23 mouse cellular contexts compared by ENCODE assay signal in the genomic region with DNA sequence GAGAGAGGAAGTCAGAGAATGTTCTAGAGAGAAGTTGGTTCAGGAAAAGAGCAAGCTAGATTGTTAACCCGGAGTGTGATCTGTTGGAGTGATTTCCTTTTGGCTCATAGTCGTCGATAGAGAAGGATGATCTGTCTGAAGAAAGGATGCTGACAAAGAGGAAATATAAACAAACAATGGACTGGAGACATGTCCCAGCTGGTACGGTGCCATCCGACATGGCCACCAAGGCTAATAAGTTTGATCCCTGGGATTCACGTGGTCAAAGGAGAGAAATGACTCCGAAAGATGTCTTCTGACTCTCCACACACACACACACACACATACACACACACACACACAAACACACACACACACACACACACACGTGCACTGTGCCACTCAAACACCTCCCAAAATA.
A peak's percentile ranks its signal among the peaks of the same experiment; 100 is the strongest.
DNase-seq lines count a peak whose midpoint lies in the region; ATAC-seq and TF ChIP-seq lines count a peak whose summit lies in the region.
"Had no signal": no experiment of that assay in that cellular context is flagged by ENCODE, and none has a peak within 500 bp of the region (broad histone marks: within the 10 kb centered on the region; RNA-seq: fewer than 3 reads in every experiment).

No protein-coding gene starts in this region.

- TF ChIP-seq POLR2A in lung, adult 2 months (IDR thresholded peaks at IDR 0.05; ENCODE audit: borderline replicate concordance, extremely low read depth, low read depth, low read length) = no peak

- TF ChIP-seq CTCF in lung, embryonic 14.5 days (IDR thresholded peaks at IDR 0.05; ENCODE audit: low read depth) = no peak
- TF ChIP-seq CTCF in lung, adult 2 months (IDR thresholded peaks at IDR 0.05; ENCODE audit: insufficient read depth, low read length) = no peak
- no peak for TF ChIP-seq CTCF in lung, postnatal 0 days (IDR thresholded peaks at IDR 0.05)

- no peak overlapping the region for H3K27ac ChIP-seq in lung, embryonic 14.5 days (ENCODE audit: low read depth)
- no peak overlapping the region for H3K27ac ChIP-seq in lung, embryonic 16.5 days (ENCODE audit: low read length)
- H3K27ac ChIP-seq in lung, postnatal 0 days (ENCODE audit: low read length) = no peak overlapping the region
- H3K27ac ChIP-seq: embryonic facial prominence, embryonic 13.5 days; embryonic facial prominence, embryonic 15.5 days; forebrain, embryonic 10.5 days; forebrain, embryonic 12.5 days had no signal

- no peaks in the 10 kb centered on the region for H3K9me3 ChIP-seq in lung, embryonic 14.5 days (ENCODE audit: low read depth, low read length)
- H3K9me3 ChIP-seq in lung, embryonic 16.5 days (ENCODE audit: control insufficient read depth, low read length) = 0 out of 2 replicates have a peak, but pooled peaks cover 2% of the 10 kb centered on the region
- no peaks in the 10 kb centered on the region for H3K9me3 ChIP-seq in lung, postnatal 0 days (ENCODE audit: low read length)
- H3K9me3 ChIP-seq: embryonic facial prominence, embryonic 13.5 days; embryonic facial prominence, embryonic 15.5 days; forebrain, embryonic 10.5 days; forebrain, embryonic 12.5 days had no signal

- no peak for TF ChIP-seq EP300 in lung, postnatal 0 days (IDR thresholded peaks at IDR 0.05)

- H3K4me1 ChIP-seq in lung, embryonic 14.5 days (ENCODE audit: insufficient read depth) = no peaks in the 10 kb centered on the region
- peaks cover 4% of the 10 kb centered on the region; the same call in 1 of the 2 replicates for H3K4me1 ChIP-seq in lung, embryonic 16.5 days (replicated peaks; ENCODE audit: control insufficient read depth, insufficient read depth, low read length)
- H3K4me1 ChIP-seq in lung, adult 2 months (ENCODE audit: control insufficient read depth, insufficient read depth, low read length) = peaks cover 9% of the 10 kb centered on the region
- no peaks in the 10 kb centered on the region; the same call in 1 of the 2 replicates for H3K4me1 ChIP-seq in lung, postnatal 0 days (ENCODE audit: insufficient read depth, low read depth, low read length)
- H3K4me1 ChIP-seq: embryonic facial prominence, embryonic 13.5 days; embryonic facial prominence, embryonic 15.5 days; forebrain, embryonic 10.5 days; forebrain, embryonic 12.5 days had no signal

- H3K9ac ChIP-seq in lung, embryonic 14.5 days = no peak overlapping the region
- H3K9ac ChIP-seq in lung, embryonic 16.5 days (ENCODE audit: low read length) = no peak overlapping the region
- H3K9ac ChIP-seq in lung, postnatal 0 days (replicated peaks; ENCODE audit: low read depth) = no peak overlapping the region
- H3K9ac ChIP-seq: embryonic facial prominence, embryonic 13.5 days; embryonic facial prominence, embryonic 15.5 days; forebrain, embryonic 12.5 days had no signal

- WGBS in lung, embryonic 14.5 days = 42% methylated on average over 8 of the region's 8 CpGs
- 47% methylated on average over 8 of the region's 8 CpGs for WGBS in lung, embryonic 16.5 days
- WGBS in lung, adult 2 months = 43% methylated on average over 8 of the region's 8 CpGs
- WGBS in lung, postnatal 0 days = 41% methylated on average over 8 of the region's 8 CpGs

- ATAC-seq in lung, embryonic 14.5 days (ENCODE audit: insufficient read depth) = no peak
- peak; percentile 43; the same call in 1 of the 2 replicates for ATAC-seq in lung, embryonic 16.5 days (ENCODE audit: low read depth)
- no peak for ATAC-seq in lung, postnatal 0 days
- ATAC-seq: forebrain, embryonic 14.5 days had no signal

- peak; percentile 57 for DNase-seq in lung, embryonic 14.5 days
- no peak for DNase-seq in lung, adult 18-20 months
- no peak for DNase-seq in lung, adult 2 months
- DNase-seq in lung, postnatal 36 days = peak; percentile 33
- no peak for DNase-seq in lung, postnatal 0 days (ENCODE audit: low spot score)
- DNase-seq in urinary bladder, postnatal 4 days (ENCODE audit: low spot score in 2 of 2) = no peak
- DNase-seq: adrenal gland, adult 2 months; adrenal gland, postnatal 10 days; adrenal gland, postnatal 25 days; cerebellum, adult 11 months; cerebellum, adult 18-20 months; cerebellum, adult 8-10 months; cerebellum, adult 9-11 months; cerebellum, postnatal 14 days; cerebellum, postnatal 36 days; embryo, embryonic 11 days had no signal

- no peaks in the 10 kb centered on the region for H3K27me3 ChIP-seq in lung, embryonic 14.5 days (ENCODE audit: insufficient read depth, low read length)
- no peaks in the 10 kb centered on the region for H3K27me3 ChIP-seq in lung, embryonic 16.5 days (ENCODE audit: control insufficient read depth, insufficient read depth, low read depth, low read length)
- no peaks in the 10 kb centered on the region for H3K27me3 ChIP-seq in lung, postnatal 0 days (replicated peaks; ENCODE audit: insufficient read depth, low read length)
- H3K27me3 ChIP-seq: embryonic facial prominence, embryonic 13.5 days; embryonic facial prominence, embryonic 15.5 days; forebrain, embryonic 12.5 days had no signal

- H3K4me3 ChIP-seq in lung, embryonic 14.5 days (ENCODE audit: low read depth, low read length) = no peak overlapping the region
- H3K4me3 ChIP-seq in lung, embryonic 16.5 days (ENCODE audit: low read length) = no peak overlapping the region
- no peak overlapping the region for H3K4me3 ChIP-seq in lung, adult 2 months (replicated peaks; ENCODE audit: extremely low read depth, low read depth, low read length)
- no peak overlapping the region for H3K4me3 ChIP-seq in lung, postnatal 0 days (ENCODE audit: low read depth, low read length)
- H3K4me3 ChIP-seq: embryonic facial prominence, embryonic 13.5 days; embryonic facial prominence, embryonic 15.5 days; erythroblast, embryonic 14.5 days; forebrain, embryonic 10.5 days; forebrain, embryonic 12.5 days had no signal

- H3K36me3 ChIP-seq in lung, embryonic 14.5 days (ENCODE audit: insufficient read depth) = peaks cover 15% of the 10 kb centered on the region; the same call in 1 of the 2 replicates
- peaks cover 14% of the 10 kb centered on the region; the same call in 1 of the 2 replicates for H3K36me3 ChIP-seq in lung, embryonic 16.5 days (ENCODE audit: control insufficient read depth, insufficient read depth, low read length)
- H3K36me3 ChIP-seq in lung, postnatal 0 days (ENCODE audit: insufficient read depth, low read length) = no peaks in the 10 kb centered on the region

- no peak overlapping the region for H3K4me2 ChIP-seq in lung, embryonic 14.5 days
- H3K4me2 ChIP-seq in lung, embryonic 16.5 days (ENCODE audit: low read depth, low read length) = no peak overlapping the region
- H3K4me2 ChIP-seq in lung, postnatal 0 days (replicated peaks; ENCODE audit: low read depth, low read length) = no peak overlapping the region
- H3K4me2 ChIP-seq: embryonic facial prominence, embryonic 13.5 days; embryonic facial prominence, embryonic 15.5 days; forebrain, embryonic 12.5 days had no signal

Comparison
In these comparisons a context has a peak if more than half of its experiments do, and no peak if none do; other contexts are left out.
1. DNase-seq: peak in lung, embryonic 14.5 days (single experiment) and lung, postnatal 36 days (single experiment); none in lung, adult 18-20 months (0 of 2), lung, adult 2 months (single experiment), lung, postnatal 0 days (single experiment) and urinary bladder, postnatal 4 days (0 of 2).